In genomic region chr11:70598451-70598953, GRCm38 (mm10) we compare ENCODE assay signal across 38 mouse cellular contexts. TPM values are rescaled to one million over a fixed set of nuclear protein-coding genes. Genes with fewer than 3 reads are reported as not detected.
"Had no signal": no experiment of that assay in that cellular context is flagged by ENCODE, and none has a peak within 500 bp of the region (broad histone marks: within the 10 kb centered on the region; RNA-seq: fewer than 3 reads in every experiment).

No protein-coding gene starts in this region.

- H3K4me2 ChIP-seq: heart, embryonic 11.5 days; heart, embryonic 13.5 days; heart, embryonic 15.5 days; hindbrain, embryonic 12.5 days; hindbrain, embryonic 14.5 days; intestine, embryonic 15.5 days; limb, embryonic 13.5 days; limb, embryonic 15.5 days; liver, embryonic 12.5 days had no signal

- H3K4me3 ChIP-seq: gastrocnemius, adult 2 months; heart, adult 2 months; heart, embryonic 13.5 days; heart, embryonic 15.5 days; hindbrain, embryonic 10.5 days; hindbrain, embryonic 12.5 days; intestine, embryonic 15.5 days; limb, embryonic 13.5 days; limb, embryonic 15.5 days; liver, embryonic 12.5 days had no signal

- ATAC-seq: hindbrain, embryonic 16.5 days; inflammation-experienced regulatory T-cells, adult 6 months; intestine, embryonic 15.5 days; intestine, postnatal 0 days; liver, embryonic 12.5 days had no signal

- H3K9ac ChIP-seq: heart, embryonic 13.5 days; heart, embryonic 15.5 days; hindbrain, embryonic 12.5 days; hindbrain, embryonic 14.5 days; intestine, embryonic 15.5 days; limb, embryonic 13.5 days; limb, embryonic 15.5 days; liver, embryonic 12.5 days; liver, embryonic 14.5 days had no signal

- DNase-seq: gastrocnemius, adult 2 months; gastrocnemius, postnatal 10 days; gastrocnemius, postnatal 25 days; heart, adult 11 months; heart, adult 2 months; heart, postnatal 14 days; heart, postnatal 4 days; kidney, adult 18-20 months; kidney, adult 8-10 months; kidney, postnatal 10 days; kidney, postnatal 25 days; kidney, postnatal 4 days; layer of hippocampus, postnatal 36 days; left cerebral cortex, postnatal 4 days had no signal

- H3K9me3 ChIP-seq: heart, embryonic 13.5 days; heart, embryonic 15.5 days; hindbrain, embryonic 10.5 days; hindbrain, embryonic 12.5 days; intestine, embryonic 15.5 days; limb, embryonic 13.5 days; limb, embryonic 15.5 days; liver, embryonic 12.5 days had no signal

- H3K27me3 ChIP-seq: heart, embryonic 13.5 days; heart, embryonic 15.5 days; hindbrain, embryonic 12.5 days; intestine, embryonic 15.5 days; limb, embryonic 13.5 days; limb, embryonic 15.5 days; liver, embryonic 12.5 days had no signal

- H3K4me1 ChIP-seq: limb, embryonic 15.5 days had no signal

- H3K27ac ChIP-seq: gastrocnemius, adult 2 months; heart, adult 2 months; heart, embryonic 13.5 days; heart, embryonic 15.5 days; hindbrain, embryonic 10.5 days; hindbrain, embryonic 12.5 days; hindbrain, embryonic 14.5 days; intestine, embryonic 15.5 days; limb, embryonic 13.5 days; limb, embryonic 15.5 days; liver, embryonic 12.5 days; liver, embryonic 14.5 days had no signal

RNA-seq across cellular contexts. Expression of gene 4930544D05Rik, which starts 17.1 kb away (rescaled TPM):
- total RNA-seq: gastrocnemius, adult 2 months; gastrocnemius, postnatal 10 days; gastrocnemius, postnatal 25 days; gastrocnemius, postnatal 4 days; heart, adult 2 months; heart, postnatal 14 days; heart, postnatal 4 days; left cerebral cortex, postnatal 25 days; left cerebral cortex, postnatal 4 days; liver, adult 2 months had no signal
- polyA plus RNA-seq: frontal cortex, adult 2 months; heart, embryonic 11.5 days; heart, embryonic 13.5 days; heart, embryonic 15.5 days; heart, postnatal 0 days; hindbrain, embryonic 10.5 days; hindbrain, embryonic 12.5 days; hindbrain, embryonic 14.5 days; hindbrain, embryonic 16.5 days; inflammation-experienced regulatory T-cells, adult 6 months; intestine, embryonic 15.5 days; intestine, postnatal 0 days; kidney, embryonic 14.5 days; kidney, embryonic 16.5 days; limb, embryonic 11.5 days; limb, embryonic 13.5 days; limb, embryonic 15.5 days; liver, adult 2 months; liver, embryonic 12.5 days; liver, embryonic 14.5 days had no signal

RNA-seq across cellular contexts. Expression of gene Chrne, which starts 20.5 kb away (rescaled TPM):
- total RNA-seq: heart, adult 2 months; heart, postnatal 14 days; heart, postnatal 4 days; layer of hippocampus, postnatal 36 days; left cerebral cortex, postnatal 25 days; left cerebral cortex, postnatal 4 days had no signal
- polyA plus RNA-seq: heart, adult 2 months; heart, embryonic 11.5 days; heart, embryonic 13.5 days; heart, embryonic 15.5 days; heart, postnatal 0 days; hindbrain, embryonic 10.5 days; hindbrain, embryonic 12.5 days; hindbrain, embryonic 14.5 days; hindbrain, embryonic 16.5 days; intestine, embryonic 15.5 days; kidney, embryonic 14.5 days; limb, embryonic 11.5 days; limb, embryonic 13.5 days; limb, embryonic 15.5 days; liver, embryonic 12.5 days; liver, embryonic 14.5 days had no signal

RNA-seq across cellular contexts. Expression of gene Gp1ba, which starts 40.4 kb away (rescaled TPM):
- total RNA-seq: gastrocnemius, adult 2 months; gastrocnemius, postnatal 25 days; layer of hippocampus, postnatal 10 days; layer of hippocampus, postnatal 36 days; left cerebral cortex, adult 18-20 months; left cerebral cortex, postnatal 25 days; liver, adult 2 months had no signal
- polyA plus RNA-seq: frontal cortex, adult 2 months had no signal
